Mouse (Mus musculus): ENCODE measurements around the gene Rgma. TPM values are rescaled to one million over a fixed set of nuclear protein-coding genes. Genes with fewer than 3 reads are reported as not detected.

The Rgma gene
- 19.6 and 26.1 TPM in 2 replicates for polyA plus RNA-seq (2014; fragmentation: Nextera tagmentation; extraction: Ambion mirVana)

- peak within 1 kb of the TSS; percentile 98 for H3K4me2 ChIP-seq (ENCODE audit: low read depth, low read length)
- H3K9ac ChIP-seq (ENCODE audit: low read depth, low read length), result peak within 1 kb of the TSS; percentile 76
- H3K27me3 ChIP-seq (replicated peaks; ENCODE audit: control insufficient read depth, insufficient read depth, low read length), result peaks cover 46% of the 10 kb centered on the region
- peak; percentile 89 for DNase-seq (ENCODE audit: low spot score)
- H3K4me3 ChIP-seq (ENCODE audit: low read depth, low read length), result peak within 1 kb of the TSS; percentile 70
- H3K27ac ChIP-seq (replicated peaks; ENCODE audit: low read depth, low read length), result peak within 1 kb of the TSS; percentile 75
- WGBS, result 0% methylated on average over 32 of the region's 85 CpGs
- no peaks in the 10 kb centered on the region for H3K9me3 ChIP-seq (ENCODE audit: control insufficient read depth, low read length)
- no peaks in the 10 kb centered on the region for H3K36me3 ChIP-seq (ENCODE audit: control insufficient read depth, insufficient read depth, low read length)
- ATAC-seq (ENCODE audit: low read depth), result peak; percentile 86
- H3K4me1 ChIP-seq (ENCODE audit: control insufficient read depth, insufficient read depth, low read length), result peaks cover 8% of the 10 kb centered on the region; the same call in 1 of the 2 replicates
Observed at GRCm38 (mm10) chr7:73375257-73376100, at the start of gene Rgma. Rgma (plus strand) TSS chr7:73375509.

DNA sequence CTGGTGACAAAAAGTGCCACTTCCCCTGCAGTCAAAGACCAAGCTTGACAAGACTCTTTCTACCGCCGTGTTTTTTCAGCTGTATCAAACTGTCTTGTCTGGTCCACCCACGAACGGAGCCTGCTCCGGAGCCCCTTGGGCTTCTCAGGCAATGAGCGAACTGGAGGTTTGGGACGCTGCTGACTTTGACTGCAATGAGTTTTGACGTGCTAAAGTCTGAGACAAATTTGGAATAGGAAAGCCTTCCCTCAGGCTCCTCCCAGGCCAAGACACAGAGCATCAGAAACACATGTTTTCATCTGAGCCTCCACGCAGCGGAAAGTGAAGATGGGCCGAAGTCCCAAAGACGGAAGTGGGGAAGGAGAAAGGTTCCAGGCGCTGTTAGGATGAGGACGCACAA lies 49.1 kb upstream of the Rgma start:
- Histone ChIP-seq H3K4me3 (ENCODE audit: low read depth, low read length) (no peak overlapping the region), H3K4me2 (ENCODE audit: low read depth, low read length) (peak overlapping the region; percentile 20; the same call in 1 of the 2 replicates), H3K27ac (replicated peaks; ENCODE audit: low read depth, low read length) (peak overlapping the region; percentile 39), H3K36me3 (ENCODE audit: control insufficient read depth, insufficient read depth, low read length) (no peaks in the 10 kb centered on the region), H3K9me3 (ENCODE audit: control insufficient read depth, low read length) (no peaks in the 10 kb centered on the region), H3K27me3 (replicated peaks; ENCODE audit: control insufficient read depth, insufficient read depth, low read length) (no peaks in the 10 kb centered on the region), H3K4me1 (ENCODE audit: control insufficient read depth, insufficient read depth, low read length) (0 out of 2 replicates have a peak, but pooled peaks cover 20% of the 10 kb centered on the region), H3K9ac (ENCODE audit: low read depth, low read length) (no peak overlapping the region)
- ATAC-seq (ENCODE audit: low read depth) (no peak), DNase-seq (ENCODE audit: low spot score) (peak; percentile 83)
- WGBS, result 47% methylated on average over 14 of the region's 14 CpGs

DNA sequence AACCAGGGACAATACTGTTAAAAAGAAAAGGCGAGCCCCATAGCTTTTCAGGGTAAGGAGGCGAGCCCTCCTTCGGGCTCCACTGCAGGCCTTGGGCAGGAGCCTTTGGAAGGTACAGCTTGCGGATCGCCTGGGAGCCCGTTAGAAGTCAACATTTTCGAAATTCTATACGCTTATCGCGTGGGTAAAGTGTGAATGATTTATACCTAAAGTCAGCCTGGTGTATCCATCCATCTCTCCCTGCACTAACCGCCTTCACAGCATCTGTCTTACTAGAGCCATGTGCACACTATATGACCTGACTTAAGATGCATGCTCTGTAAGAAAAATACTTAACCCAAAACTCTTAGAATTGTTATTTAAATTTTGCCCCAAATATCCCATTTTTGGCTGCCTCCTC lies 48.6 kb upstream of the Rgma start:
- 78% methylated on average over 11 of the region's 11 CpGs for WGBS
- Histone ChIP-seq H3K4me1 (ENCODE audit: control insufficient read depth, insufficient read depth, low read length) (0 out of 2 replicates have a peak, but pooled peaks cover 20% of the 10 kb centered on the region), H3K9me3 (ENCODE audit: control insufficient read depth, low read length) (no peaks in the 10 kb centered on the region), H3K27ac (replicated peaks; ENCODE audit: low read depth, low read length) (peak overlapping the region; percentile 39), H3K9ac (ENCODE audit: low read depth, low read length) (no peak overlapping the region), H3K4me3 (ENCODE audit: low read depth, low read length) (no peak overlapping the region), H3K27me3 (replicated peaks; ENCODE audit: control insufficient read depth, insufficient read depth, low read length) (no peaks in the 10 kb centered on the region), H3K36me3 (ENCODE audit: control insufficient read depth, insufficient read depth, low read length) (no peaks in the 10 kb centered on the region), H3K4me2 (ENCODE audit: low read depth, low read length) (peak overlapping the region; percentile 20; the same call in 1 of the 2 replicates)
- ATAC-seq (ENCODE audit: low read depth), result no peak
- no peak for DNase-seq (ENCODE audit: low spot score)

DNA sequence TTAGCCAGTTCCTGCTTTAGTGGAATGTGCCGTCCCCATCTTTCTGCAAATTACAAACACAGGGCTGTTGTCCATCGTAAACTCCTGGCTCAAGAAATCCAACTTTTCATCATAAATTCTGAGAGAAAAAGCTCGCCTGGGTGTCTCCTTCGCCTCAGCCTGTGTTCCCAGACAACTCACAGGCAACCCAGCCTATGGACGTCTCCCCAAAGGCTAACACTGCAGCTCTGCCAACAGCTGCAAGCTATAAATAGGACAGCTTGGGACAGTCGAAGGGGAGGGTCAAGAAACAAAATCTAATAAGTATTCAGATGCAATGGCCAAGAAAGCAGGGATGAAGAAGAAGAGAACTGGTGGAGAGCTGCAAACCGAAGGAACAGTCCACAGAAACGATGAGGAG lies 48.1 kb upstream of the Rgma start:
- no peaks in the 10 kb centered on the region for H3K36me3 ChIP-seq (ENCODE audit: control insufficient read depth, insufficient read depth, low read length)
- H3K9me3 ChIP-seq (ENCODE audit: control insufficient read depth, low read length), result no peaks in the 10 kb centered on the region
- H3K4me3 ChIP-seq (ENCODE audit: low read depth, low read length), result no peak overlapping the region
- no peak overlapping the region for H3K9ac ChIP-seq (ENCODE audit: low read depth, low read length)
- 52% methylated on average over 8 of the region's 8 CpGs for WGBS
- no peak overlapping the region; the same call in 1 of the 2 replicates for H3K4me2 ChIP-seq (ENCODE audit: low read depth, low read length)
- H3K27ac ChIP-seq (replicated peaks; ENCODE audit: low read depth, low read length), result peak overlapping the region; percentile 39; the same call in 1 of the 2 replicates
- H3K4me1 ChIP-seq (ENCODE audit: control insufficient read depth, insufficient read depth, low read length), result 0 out of 2 replicates have a peak, but pooled peaks cover 20% of the 10 kb centered on the region
- DNase-seq (ENCODE audit: low spot score) (peak; percentile 86), ATAC-seq (ENCODE audit: low read depth) (peak; percentile 63; the same call in 1 of the 2 replicates)
- no peaks in the 10 kb centered on the region for H3K27me3 ChIP-seq (replicated peaks; ENCODE audit: control insufficient read depth, insufficient read depth, low read length)

- no peak for ATAC-seq (ENCODE audit: low read depth)
- DNase-seq (ENCODE audit: low spot score), result no peak
- H3K36me3 ChIP-seq (ENCODE audit: control insufficient read depth, insufficient read depth, low read length), result no peaks in the 10 kb centered on the region
- H3K4me1 ChIP-seq (ENCODE audit: control insufficient read depth, insufficient read depth, low read length), result 0 out of 2 replicates have a peak, but pooled peaks cover 20% of the 10 kb centered on the region
- H3K4me3 ChIP-seq (ENCODE audit: low read depth, low read length), result no peak overlapping the region
- peak overlapping the region; percentile 39; the same call in 1 of the 2 replicates for H3K27ac ChIP-seq (replicated peaks; ENCODE audit: low read depth, low read length)
- H3K9ac ChIP-seq (ENCODE audit: low read depth, low read length), result no peak overlapping the region
- no peak overlapping the region for H3K4me2 ChIP-seq (ENCODE audit: low read depth, low read length)
- H3K9me3 ChIP-seq (ENCODE audit: control insufficient read depth, low read length), result no peaks in the 10 kb centered on the region
- H3K27me3 ChIP-seq (replicated peaks; ENCODE audit: control insufficient read depth, insufficient read depth, low read length), result no peaks in the 10 kb centered on the region
- 70% methylated on average over 5 of the region's 5 CpGs for WGBS
Observed at GRCm38 (mm10) chr7:73327652-73328051, 47.7 kb upstream of the Rgma start.

DNA sequence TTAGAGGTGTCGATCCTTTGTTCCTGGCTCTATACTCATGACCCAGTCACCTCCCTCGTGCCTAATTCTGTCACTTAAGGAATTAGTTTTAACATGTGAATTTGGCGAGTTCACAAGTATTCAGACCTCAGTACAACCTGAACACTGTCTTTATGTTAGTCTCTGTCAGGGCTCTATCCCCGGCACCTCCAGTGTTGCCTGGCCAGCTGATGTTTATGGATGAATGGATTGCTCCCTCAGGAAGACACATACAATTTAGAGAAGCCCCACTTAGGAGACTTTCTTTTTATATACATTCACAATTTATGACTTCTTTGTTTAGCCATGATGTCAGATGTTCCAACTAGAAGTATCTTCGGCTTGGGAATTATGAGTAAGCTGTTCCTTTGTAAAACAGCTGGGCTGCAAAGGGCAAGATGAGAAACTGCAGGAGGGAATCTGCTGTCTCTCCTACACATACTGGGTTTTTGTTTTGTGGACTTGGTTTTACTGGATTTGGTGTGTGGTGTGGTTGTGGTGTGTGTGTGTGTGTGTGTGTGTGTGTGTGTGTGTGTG lies 46.6 kb upstream of the Rgma start:
- Histone ChIP-seq H3K27me3 (replicated peaks; ENCODE audit: control insufficient read depth, insufficient read depth, low read length) (no peaks in the 10 kb centered on the region), H3K9me3 (ENCODE audit: control insufficient read depth, low read length) (no peaks in the 10 kb centered on the region), H3K9ac (ENCODE audit: low read depth, low read length) (no peak overlapping the region), H3K4me3 (ENCODE audit: low read depth, low read length) (no peak overlapping the region), H3K36me3 (ENCODE audit: control insufficient read depth, insufficient read depth, low read length) (no peaks in the 10 kb centered on the region), H3K27ac (replicated peaks; ENCODE audit: low read depth, low read length) (0 out of 2 replicates have a peak overlapping the region, but pooled peaks have one; percentile 19), H3K4me1 (ENCODE audit: control insufficient read depth, insufficient read depth, low read length) (0 out of 2 replicates have a peak, but pooled peaks cover 20% of the 10 kb centered on the region), H3K4me2 (ENCODE audit: low read depth, low read length) (no peak overlapping the region)
- 50% methylated on average over 5 of the region's 5 CpGs for WGBS
- ATAC-seq (ENCODE audit: low read depth), result no peak
- DNase-seq (ENCODE audit: low spot score), result no peak

DNA sequence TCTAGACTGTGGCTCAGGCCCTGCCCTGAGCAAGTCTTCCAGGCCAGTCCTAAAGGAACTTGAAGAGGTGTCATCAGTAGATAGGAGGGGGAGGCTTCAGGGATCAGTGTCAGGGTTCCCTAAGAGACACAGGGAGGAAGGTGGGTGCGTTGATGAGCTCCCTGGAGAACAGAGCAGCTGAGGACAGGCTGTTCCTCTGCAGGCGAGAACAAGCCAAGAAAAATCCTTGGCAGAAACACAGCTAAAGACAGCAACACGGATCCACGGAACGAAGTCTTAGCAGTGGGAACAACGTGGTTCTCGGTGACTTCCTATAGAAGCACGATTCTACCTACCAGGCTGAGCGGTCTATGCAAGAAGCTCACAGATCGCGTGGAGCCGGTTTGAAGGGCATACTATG lies 44.6 kb upstream of the Rgma start:
- 83% methylated on average over 12 of the region's 12 CpGs for WGBS
- H3K4me2 ChIP-seq (ENCODE audit: low read depth, low read length), result no peak overlapping the region
- H3K9ac ChIP-seq (ENCODE audit: low read depth, low read length), result no peak overlapping the region
- H3K36me3 ChIP-seq (ENCODE audit: control insufficient read depth, insufficient read depth, low read length), result no peaks in the 10 kb centered on the region
- H3K4me3 ChIP-seq (ENCODE audit: low read depth, low read length), result no peak overlapping the region
- ATAC-seq (ENCODE audit: low read depth) (no peak), DNase-seq (ENCODE audit: low spot score) (no peak)
- H3K9me3 ChIP-seq (ENCODE audit: control insufficient read depth, low read length), result no peaks in the 10 kb centered on the region
- H3K27ac ChIP-seq (replicated peaks; ENCODE audit: low read depth, low read length), result no peak overlapping the region
- 0 out of 2 replicates have a peak, but pooled peaks cover 23% of the 10 kb centered on the region for H3K4me1 ChIP-seq (ENCODE audit: control insufficient read depth, insufficient read depth, low read length)
- no peaks in the 10 kb centered on the region for H3K27me3 ChIP-seq (replicated peaks; ENCODE audit: control insufficient read depth, insufficient read depth, low read length)

GRCm38 (mm10) chr7:73331645-73332044 lies 43.7 kb upstream of the Rgma start:
- DNase-seq (ENCODE audit: low spot score) (no peak), ATAC-seq (ENCODE audit: low read depth) (no peak)
- Histone ChIP-seq H3K9ac (ENCODE audit: low read depth, low read length) (no peak overlapping the region), H3K27me3 (replicated peaks; ENCODE audit: control insufficient read depth, insufficient read depth, low read length) (no peaks in the 10 kb centered on the region), H3K36me3 (ENCODE audit: control insufficient read depth, insufficient read depth, low read length) (no peaks in the 10 kb centered on the region), H3K27ac (replicated peaks; ENCODE audit: low read depth, low read length) (no peak overlapping the region), H3K4me1 (ENCODE audit: control insufficient read depth, insufficient read depth, low read length) (0 out of 2 replicates have a peak, but pooled peaks cover 19% of the 10 kb centered on the region), H3K9me3 (ENCODE audit: control insufficient read depth, low read length) (no peaks in the 10 kb centered on the region), H3K4me2 (ENCODE audit: low read depth, low read length) (no peak overlapping the region), H3K4me3 (ENCODE audit: low read depth, low read length) (no peak overlapping the region)
- 56% methylated on average over 7 of the region's 7 CpGs for WGBS

All from embryonic facial prominence, embryonic 14.5 days (tissue).